ENCODE assay signal across 23 mouse cellular contexts in the genomic region with DNA sequence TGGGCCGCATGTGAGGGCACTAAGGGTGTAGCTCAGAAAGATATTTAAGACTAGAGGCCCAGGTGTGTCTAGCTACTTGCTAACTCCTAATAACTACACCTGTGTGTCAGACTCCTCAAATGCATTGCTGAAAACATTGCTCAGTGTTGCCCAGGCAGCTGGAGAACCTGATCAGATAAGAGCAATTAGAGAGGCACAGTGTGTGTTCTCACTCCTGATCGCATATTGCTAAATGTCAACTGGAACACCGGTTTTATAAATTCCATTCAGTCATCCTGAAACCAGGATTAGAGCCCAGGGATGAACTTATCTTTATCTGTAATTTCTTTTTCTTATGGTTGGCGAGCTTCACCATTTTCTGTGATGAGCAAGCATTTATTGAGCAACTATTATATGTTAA. TPM values are rescaled to one million over a fixed set of nuclear protein-coding genes. Genes with fewer than 3 reads are reported as not detected.
DNase-seq lines count a peak whose midpoint lies in the region; ATAC-seq and TF ChIP-seq lines count a peak whose summit lies in the region.
"Had no signal": no experiment of that assay in that cellular context is flagged by ENCODE, and none has a peak within 500 bp of the region (broad histone marks: within the 10 kb centered on the region; RNA-seq: fewer than 3 reads in every experiment).

No protein-coding gene starts in this region.

- WGBS in liver, adult 2 months: 57% methylated on average over 4 of the region's 4 CpGs
- WGBS in liver, embryonic 11.5 days: 81% methylated on average over 4 of the region's 4 CpGs
- WGBS in small intestine, adult 2 months: 54% methylated on average over 4 of the region's 4 CpGs
- WGBS in forebrain, embryonic 11.5 days: 92% methylated on average over 4 of the region's 4 CpGs

- H3K79me2 ChIP-seq in liver, adult 2 months (ENCODE audit: control insufficient read depth, insufficient read depth, low read length): no peaks in the 10 kb centered on the region
- no peaks in the 10 kb centered on the region for H3K79me2 ChIP-seq in MEL (ENCODE audit: control insufficient read depth, insufficient read depth, low read length, poor library complexity)

- no peak for TF ChIP-seq EP300 in MEL (IDR thresholded peaks at IDR 0.05; ENCODE audit: low read depth in 1 of 2, low read length in 2 of 2)

- H3K4me1 ChIP-seq in liver, adult 2 months (ENCODE audit: control insufficient read depth, insufficient read depth, low read length): peaks cover 9% of the 10 kb centered on the region
- no peaks in the 10 kb centered on the region for H3K4me1 ChIP-seq in liver, embryonic 11.5 days (replicated peaks; ENCODE audit: control insufficient read depth, insufficient read depth, low read length)
- H3K4me1 ChIP-seq in MEL (ENCODE audit: control insufficient read depth in 1 of 2, insufficient read depth in 2 of 2, low read length in 2 of 2): no peaks in the 10 kb centered on the region
- H3K4me1 ChIP-seq in small intestine, adult 2 months (ENCODE audit: control insufficient read depth, insufficient read depth, insufficient read length, low read length): peaks cover 16% of the 10 kb centered on the region; the same call in 1 of the 2 replicates
- no peaks in the 10 kb centered on the region for H3K4me1 ChIP-seq in forebrain, embryonic 11.5 days (replicated peaks; ENCODE audit: control insufficient read depth, insufficient read depth, low read length)

- H3K9ac ChIP-seq in liver, adult 2 months (ENCODE audit: low read depth, low read length): no peak overlapping the region
- no peak overlapping the region for H3K9ac ChIP-seq in liver, embryonic 11.5 days (ENCODE audit: low read depth, low read length)
- H3K9ac ChIP-seq in MEL (ENCODE audit: control insufficient read depth, low read depth, low read length, poor library complexity, severe bottlenecking): no peak overlapping the region
- H3K9ac ChIP-seq in forebrain, embryonic 11.5 days (ENCODE audit: low read length): no peak overlapping the region

- no peak for TF ChIP-seq POLR2A in liver, adult 2 months (IDR thresholded peaks at IDR 0.05; ENCODE audit: extremely low read depth, insufficient read depth, low read length)
- TF ChIP-seq POLR2A in MEL (IDR thresholded peaks at IDR 0.05; ENCODE audit: control insufficient read depth in 1 of 2, insufficient read depth in 1 of 2, low read depth in 1 of 2, low read length in 2 of 2, poor library complexity in 1 of 2): no peak
- TF ChIP-seq POLR2A in small intestine, adult 2 months (IDR thresholded peaks at IDR 0.05; ENCODE audit: low read depth, low read length): no peak

- ATAC-seq in liver, embryonic 11.5 days (replicated peaks; ENCODE audit: low FRiP score): no peak
- no peak for ATAC-seq in forebrain, embryonic 11.5 days (replicated peaks; ENCODE audit: low FRiP score)
- ATAC-seq: activated CD4-positive, CD25-positive, alpha-beta regulatory T cell, adult 4 months; CD4-positive, CD25-positive, alpha-beta regulatory T cell, adult 4 months; Patski had no signal

- H3K36me3 ChIP-seq in liver, adult 2 months (ENCODE audit: control insufficient read depth, insufficient read depth, low read length): no peaks in the 10 kb centered on the region
- no peaks in the 10 kb centered on the region for H3K36me3 ChIP-seq in liver, embryonic 11.5 days (ENCODE audit: control insufficient read depth, insufficient read depth, low read length)
- H3K36me3 ChIP-seq in MEL (ENCODE audit: control insufficient read depth in 1 of 2, insufficient read depth in 2 of 2, low read length in 2 of 2): no peaks in the 10 kb centered on the region
- no peaks in the 10 kb centered on the region for H3K36me3 ChIP-seq in small intestine, adult 2 months (ENCODE audit: control insufficient read depth, insufficient read depth, low read length)
- H3K36me3 ChIP-seq in forebrain, embryonic 11.5 days (ENCODE audit: control insufficient read depth, insufficient read depth, low read length): no peaks in the 10 kb centered on the region
- H3K36me3 ChIP-seq: G1E had no signal

- DNase-seq in liver, adult 2 months (ENCODE audit: extremely low read depth, low read depth, low spot score): peak; percentile 27
- DNase-seq in liver, embryonic 11.5 days (ENCODE audit: low spot score): no peak
- DNase-seq in MEL (ENCODE audit: low read depth, low spot score): no peak
- DNase-seq in fat pad, adult 2 months (ENCODE audit: extremely low read depth, low read depth, low spot score): peak; percentile 80
- no peak for DNase-seq in forebrain, embryonic 11.5 days (ENCODE audit: low spot score)
- DNase-seq in kidney, postnatal 10 days: no peak
- DNase-seq in ovary, postnatal 10 days (ENCODE audit: low spot score): no peak
- DNase-seq: adrenal gland, adult 2 months; adrenal gland, adult 8-10 months; adrenal gland, postnatal 10 days; adrenal gland, postnatal 14 days; adrenal gland, postnatal 25 days; adrenal gland, postnatal 36 days; B cell, adult 2 months; cerebellum, adult 11 months; cerebellum, adult 11-12 months; cerebellum, adult 18-20 months had no signal

- no peak for TF ChIP-seq RAD21 in MEL (IDR thresholded peaks at IDR 0.05; ENCODE audit: low read depth, low read length)

- TF ChIP-seq CTCF in liver, adult 2 months (IDR thresholded peaks at IDR 0.05; ENCODE audit: low read depth, low read length): no peak
- no peak for TF ChIP-seq CTCF in MEL (IDR thresholded peaks at IDR 0.05 in 2 of 3, conservative IDR thresholded peaks at IDR 0.05 in 1 of 3; ENCODE audit: control insufficient read depth in 1 of 3, insufficient read depth in 1 of 3, low read depth in 2 of 3, low read length in 3 of 3, poor library complexity in 1 of 3, severe bottlenecking in 1 of 3)
- no peak for TF ChIP-seq CTCF in small intestine, adult 2 months (IDR thresholded peaks at IDR 0.05; ENCODE audit: extremely low read depth, insufficient read length, insufficient replicate concordance, low read depth, low read length)

- H3K27ac ChIP-seq in liver, adult 2 months (replicated peaks; ENCODE audit: insufficient read depth, low read depth, low read length): no peak overlapping the region
- H3K27ac ChIP-seq in liver, embryonic 11.5 days (ENCODE audit: low read depth, low read length): no peak overlapping the region
- H3K27ac ChIP-seq in MEL (ENCODE audit: control insufficient read depth, low read depth, low read length): no peak overlapping the region
- H3K27ac ChIP-seq in small intestine, adult 2 months (ENCODE audit: insufficient read depth, low read depth, low read length): 0 out of 2 replicates have a peak overlapping the region, but pooled peaks have one; percentile 5
- H3K27ac ChIP-seq in forebrain, embryonic 11.5 days (ENCODE audit: low read depth, low read length): no peak overlapping the region

- H3K27me3 ChIP-seq in liver, adult 2 months (ENCODE audit: control insufficient read depth, insufficient read depth, low read length): no peaks in the 10 kb centered on the region
- no peaks in the 10 kb centered on the region for H3K27me3 ChIP-seq in liver, embryonic 11.5 days (replicated peaks; ENCODE audit: control insufficient read depth, insufficient read depth, low read length)
- peaks cover 4 to 9% of the 10 kb centered on the region in 2 experiments for H3K27me3 ChIP-seq in MEL (ENCODE audit: control insufficient read depth in 1 of 2, insufficient read depth in 2 of 2, low read length in 2 of 2)
- no peaks in the 10 kb centered on the region for H3K27me3 ChIP-seq in small intestine, adult 2 months (ENCODE audit: control insufficient read depth, insufficient read depth, low read length)
- H3K27me3 ChIP-seq in forebrain, embryonic 11.5 days (ENCODE audit: control insufficient read depth, insufficient read depth, low read length): no peaks in the 10 kb centered on the region
- H3K27me3 ChIP-seq: CH12.LX, Patski had no signal

- H3K4me3 ChIP-seq in liver, adult 2 months (ENCODE audit: insufficient read depth, low read depth, low read length): no peak overlapping the region
- no peak overlapping the region for H3K4me3 ChIP-seq in liver, embryonic 11.5 days (ENCODE audit: low read depth, low read length)
- H3K4me3 ChIP-seq in MEL (ENCODE audit: control insufficient read depth in 1 of 2, insufficient read depth in 1 of 2, low read depth in 2 of 2, low read length in 2 of 2): no peak overlapping the region
- no peak overlapping the region for H3K4me3 ChIP-seq in small intestine, adult 2 months (ENCODE audit: low read depth, low read length)
- H3K4me3 ChIP-seq in forebrain, embryonic 11.5 days (ENCODE audit: low read depth, low read length): no peak overlapping the region

- H3K9me3 ChIP-seq in liver, embryonic 11.5 days (ENCODE audit: control insufficient read depth, low read length): no peaks in the 10 kb centered on the region
- H3K9me3 ChIP-seq in MEL (replicated peaks; ENCODE audit: insufficient read depth, low read length): no peaks in the 10 kb centered on the region
- no peaks in the 10 kb centered on the region for H3K9me3 ChIP-seq in forebrain, embryonic 11.5 days (ENCODE audit: control insufficient read depth, low read length)
- H3K9me3 ChIP-seq: G1E had no signal

- no peak overlapping the region for H3K4me2 ChIP-seq in liver, embryonic 11.5 days
- no peak overlapping the region for H3K4me2 ChIP-seq in forebrain, embryonic 11.5 days (ENCODE audit: low read depth, low read length, severe bottlenecking)

TF ChIP-seq in MEL, 35 proteins besides CTCF, POLR2A, EP300 and RAD21:
- TF ChIP-seq ZC3H11A (IDR thresholded peaks at IDR 0.05; ENCODE audit: low read depth, low read length) (no peak), KAT2A (conservative IDR thresholded peaks at IDR 0.05; ENCODE audit: low read depth, low read length) (no peak), POLR2AphosphoS5 (IDR thresholded peaks at IDR 0.05; ENCODE audit: borderline replicate concordance, low read depth, low read length) (no peak), GATA1 (IDR thresholded peaks at IDR 0.05; ENCODE audit: low read depth, low read length) (peak; percentile 69), NRF1 (IDR thresholded peaks at IDR 0.05; ENCODE audit: insufficient read depth, low read depth, low read length, poor library complexity, severe bottlenecking) (no peak)

RNA-seq across cellular contexts. Expression of a gene that starts 13.7 kb away (rescaled TPM):
- total RNA-seq in liver, adult 2 months (2014; rRNA removed): 0.34 TPM in 1 of 2 replicates, not detected in the other
- polyA plus RNA-seq in liver, adult 2 months (2012; rRNA removed): 0.24 TPM in 1 of 2 replicates, not detected in the other
- polyA plus RNA-seq in liver, embryonic 11.5 days (2014; fragmentation: Nextera tagmentation; extraction: Ambion mirVana): 0.21 and 0.44 TPM in 2 replicates
- total RNA-seq in MEL (2012; rRNA removed): 0.77 and 1.1 TPM in 2 replicates
- polyA plus RNA-seq in MEL (2012; ENCODE audit: insufficient read depth in 1 of 2, insufficient read length in 2 of 2, low read depth in 1 of 2, low replicate concordance in 2 of 2, missing spikeins in 1 of 2): 1 to 10 TPM in 1 of 2 experiments, not detected in 1; 1.8 TPM
- 2.8 and 4.4 TPM in 2 replicates for polyA plus RNA-seq in small intestine, adult 2 months (2012; rRNA removed)
- polyA plus RNA-seq in forebrain, embryonic 11.5 days (2014; fragmentation: Nextera tagmentation; extraction: Ambion mirVana): 0.71 and 1.1 TPM in 2 replicates
- polyA plus RNA-seq: G1E had no signal

Comparison
In these comparisons a context has a peak if more than half of its experiments do, and no peak if none do; other contexts are left out.
1. DNase-seq: peak in liver, adult 2 months (single experiment) and fat pad, adult 2 months (single experiment); none in liver, embryonic 11.5 days (single experiment), MEL (single experiment), forebrain, embryonic 11.5 days (single experiment), kidney, postnatal 10 days (single experiment) and ovary, postnatal 10 days (single experiment).